8 mouse cellular contexts compared by ENCODE assay signal in genomic region chr4:152027524-152027923, GRCm38 (mm10). TPM values are rescaled to one million over a fixed set of nuclear protein-coding genes. Genes with fewer than 3 reads are reported as not detected.
A peak's percentile ranks its signal among the peaks of the same experiment; 100 is the strongest.
DNase-seq lines count a peak whose midpoint lies in the region; ATAC-seq lines count a peak whose summit lies in the region.

Zbtb48 (minus strand) TSS chr4:152027671.

- H3K36me3 ChIP-seq in forebrain, embryonic 14.5 days (ENCODE audit: control insufficient read depth, insufficient read depth, low read length), result peaks cover 17% of the 10 kb centered on the region
- H3K36me3 ChIP-seq in neural tube, embryonic 15.5 days, result peaks cover 17% of the 10 kb centered on the region

- peaks cover 16% of the 10 kb centered on the region for H3K4me1 ChIP-seq in forebrain, embryonic 14.5 days (ENCODE audit: control insufficient read depth, insufficient read depth, low read length)
- H3K4me1 ChIP-seq in neural tube, embryonic 15.5 days, result peaks cover 65% of the 10 kb centered on the region

- peak within 1 kb of the TSS; percentile 77 for H3K9ac ChIP-seq in forebrain, embryonic 14.5 days (ENCODE audit: low read length)
- H3K9ac ChIP-seq in neural tube, embryonic 15.5 days (replicated peaks), result peak within 1 kb of the TSS; percentile 74

- H3K27ac ChIP-seq in forebrain, embryonic 14.5 days (ENCODE audit: low read depth, low read length), result 0 out of 2 replicates have a peak within 1 kb of the TSS, but pooled peaks have one; percentile 21
- peak within 1 kb of the TSS; percentile 82 for H3K27ac ChIP-seq in neural tube, embryonic 15.5 days (replicated peaks)

- intact Hi-C loops in heart, postnatal 14 days (cut with DNase I), result no loop called here

- peak within 1 kb of the TSS; percentile 91 for H3K4me2 ChIP-seq in forebrain, embryonic 14.5 days (ENCODE audit: low read length)
- peak within 1 kb of the TSS; percentile 99 for H3K4me2 ChIP-seq in neural tube, embryonic 15.5 days

- H3K4me3 ChIP-seq in forebrain, embryonic 14.5 days (ENCODE audit: low read depth, low read length), result peak within 1 kb of the TSS; percentile 67
- peak within 1 kb of the TSS; percentile 82 for H3K4me3 ChIP-seq in neural tube, embryonic 15.5 days (replicated peaks)

- H3K27me3 ChIP-seq in forebrain, embryonic 14.5 days (replicated peaks; ENCODE audit: control insufficient read depth, insufficient read depth, low read length), result no peaks in the 10 kb centered on the region
- H3K27me3 ChIP-seq in neural tube, embryonic 15.5 days (replicated peaks), result 0 out of 2 replicates have a peak, but pooled peaks cover 3% of the 10 kb centered on the region

- no peaks in the 10 kb centered on the region for H3K9me3 ChIP-seq in forebrain, embryonic 14.5 days (replicated peaks; ENCODE audit: control insufficient read depth, low read length)
- H3K9me3 ChIP-seq in neural tube, embryonic 15.5 days (replicated peaks), result no peaks in the 10 kb centered on the region

- ATAC-seq in forebrain, embryonic 14.5 days, result peak; percentile 99
- ATAC-seq in neural tube, embryonic 15.5 days (ENCODE audit: low FRiP score), result peak; percentile 98

- DNase-seq in ES-CJ7 (ENCODE audit: low read depth, low spot score), result peak; percentile 92
- DNase-seq in cerebellum, adult 11 months, result peak; percentile 95
- DNase-seq in forebrain, embryonic 14.5 days (ENCODE audit: low spot score), result peak; percentile 99
- DNase-seq in heart, postnatal 14 days, result peak; percentile 95 to 98
- peak; percentile 97 for DNase-seq in layer of hippocampus, adult 11-12 months (ENCODE audit: low spot score)
- peak; percentile 98 to 99 for DNase-seq in lung, adult 18-20 months
- DNase-seq in testis, postnatal 14 days (ENCODE audit: low spot score), result peak; percentile 96

- WGBS in forebrain, embryonic 14.5 days, result under 1% methylated on average over 35 of the region's 35 CpGs
- under 1% methylated on average over 34 of the region's 35 CpGs for WGBS in neural tube, embryonic 15.5 days

RNA-seq across cellular contexts. Expression of gene Zbtb48, which starts in this region (rescaled TPM):
- polyA plus RNA-seq in forebrain, embryonic 14.5 days (2014; fragmentation: Nextera tagmentation; extraction: Ambion mirVana), result 17.2 and 21.6 TPM in 2 replicates
- 1 to 10 TPM; 4.7 to 7.5 TPM for total RNA-seq in heart, postnatal 14 days (2021)
- 15.9 and 16.4 TPM in 2 replicates for polyA plus RNA-seq in neural tube, embryonic 15.5 days (2015; fragmentation: Nextera tagmentation; extraction: Ambion mirVana)

Comparison
In these comparisons a context has a peak if more than half of its experiments do, and no peak if none do; other contexts are left out.
1. Peak in every context shown above with its lines: DNase-seq, ATAC-seq, H3K4me3 ChIP-seq and H3K27ac ChIP-seq.